Mouse (Mus musculus) embryonic stem cell, embryonic (primary cell): ENCODE results near the gene Shb.

Source experiments
- CTCF ChIA-PET, 4 experiments: fragments of 300-600 bp in 2 of 4; fragments of 350-600 bp in 2 of 4; sonication (Branson Sonifier 250); formaldehyde crosslinking; loops; one replicate each; lab custom pipeline; 2022; ENCODE audit warnings: inconsistent platforms in 2 of 4; lab: Charles Lee
- POLR2A ChIA-PET, 4 experiments: fragments of 300-600 bp in 2 of 4; fragments of 350-600 bp in 2 of 4; sonication (Branson Sonifier 250); formaldehyde crosslinking; loops; one replicate each; lab custom pipeline; 2022; ENCODE audit warnings: antibody characterized with exemption in 4 of 4, inconsistent platforms in 1 of 4; lab: Charles Lee

Shb gene

DNA sequence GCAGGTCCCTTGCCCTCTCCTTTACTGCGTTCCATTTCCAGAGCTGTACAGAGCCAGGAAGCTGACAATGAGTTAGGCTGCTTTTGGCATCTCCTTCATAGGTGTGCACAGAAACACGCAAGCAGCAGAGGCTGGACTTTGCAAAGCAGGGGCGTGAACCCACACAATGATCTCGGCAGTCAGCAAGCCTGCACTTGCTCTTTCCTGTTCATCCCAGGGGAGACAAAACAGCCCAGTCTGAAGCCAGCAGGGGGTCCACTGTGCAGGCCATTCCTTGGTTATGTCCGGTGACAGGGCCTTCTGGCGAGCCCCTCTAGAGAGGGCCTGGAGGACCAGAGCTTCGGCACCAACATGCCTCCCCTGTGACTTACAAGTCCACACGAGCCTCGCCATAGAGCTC is 67.3 kb downstream of the Shb start:
- ChIA-PET CTCF (interaction anchor here in 2 of 4 experiments (0.6 kb wide), 2 partner anchors 28 to 352 kb away, joined by 4 to 5 read pairs; no protein-coding TSS in a partner anchor), POLR2A (interaction anchor here in 3 of 4 experiments (0.7 to 3.6 kb wide), 12 partner anchors 10 to 145 kb away, joined by 3 to 13 read pairs (median 4); no protein-coding TSS in a partner anchor)

GRCm38 (mm10) chr4:45464528-45464927 is 67.7 kb downstream of the Shb start:
- ChIA-PET POLR2A (interaction anchor here in 2 of 4 experiments (0.6 to 3.6 kb wide), 15 partner anchors 10 to 146 kb away, joined by 3 to 13 read pairs (median 4); no protein-coding TSS in a partner anchor), CTCF (interaction anchor here in 2 of 4 experiments (0.6 kb wide), 3 partner anchors 28 to 353 kb away, joined by 3 to 5 read pairs (median 4); no protein-coding TSS in a partner anchor)

- ChIA-PET CTCF (interaction anchor here in 1 of 4 experiments (0.6 kb wide), 2 partner anchors 29 to 46 kb away, joined by 3 to 5 read pairs; no protein-coding TSS in a partner anchor), POLR2A (interaction anchor here in 2 of 4 experiments (0.6 to 3.6 kb wide), 17 partner anchors 10 to 146 kb away, joined by 3 to 13 read pairs (median 4); no protein-coding TSS in a partner anchor)
Measured at GRCm38 (mm10) chr4:45464123-45464522, 68.1 kb downstream of the Shb start.

DNA sequence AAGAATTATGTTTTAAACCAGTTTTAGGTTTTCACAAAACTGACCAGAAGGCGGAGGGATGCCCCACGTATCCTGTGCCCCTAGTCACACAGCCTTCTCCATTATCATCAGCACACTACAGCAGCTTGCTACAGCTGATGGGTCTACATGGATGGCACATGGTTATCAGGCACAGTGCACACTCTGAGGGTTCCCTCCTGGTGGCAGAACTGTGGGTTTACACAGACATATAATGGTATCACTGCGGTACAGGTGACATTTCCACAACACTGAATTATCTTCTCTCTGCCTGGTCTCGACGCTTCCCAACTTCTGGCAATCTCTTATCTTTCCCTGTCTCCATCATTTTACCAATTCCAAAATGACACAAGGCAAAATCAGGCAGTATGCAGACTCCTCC is 69.6 kb downstream of the Shb start:
- CTCF ChIA-PET = interaction anchor here in 1 of 4 experiments (0.6 kb wide), 1 partner anchor 160 kb away, joined by 3 read pairs; no protein-coding TSS in a partner anchor

GRCm38 (mm10) chr4:45461661-45462060 is 70.6 kb downstream of the Shb start:
- CTCF ChIA-PET = no interaction called here
- POLR2A ChIA-PET = interaction anchor here in 2 of 4 experiments (0.6 to 1.8 kb wide), 2 partner anchors 29 to 801 kb away, joined by 3 to 6 read pairs; no protein-coding TSS in a partner anchor

More for the DNA sequence above, 69.6 kb downstream of the Shb start:
- POLR2A ChIA-PET = interaction anchor here in 1 of 4 experiments (0.9 kb wide), 2 partner anchors 17 to 348 kb away, joined by 3 to 4 read pairs; no protein-coding TSS in a partner anchor

DNA sequence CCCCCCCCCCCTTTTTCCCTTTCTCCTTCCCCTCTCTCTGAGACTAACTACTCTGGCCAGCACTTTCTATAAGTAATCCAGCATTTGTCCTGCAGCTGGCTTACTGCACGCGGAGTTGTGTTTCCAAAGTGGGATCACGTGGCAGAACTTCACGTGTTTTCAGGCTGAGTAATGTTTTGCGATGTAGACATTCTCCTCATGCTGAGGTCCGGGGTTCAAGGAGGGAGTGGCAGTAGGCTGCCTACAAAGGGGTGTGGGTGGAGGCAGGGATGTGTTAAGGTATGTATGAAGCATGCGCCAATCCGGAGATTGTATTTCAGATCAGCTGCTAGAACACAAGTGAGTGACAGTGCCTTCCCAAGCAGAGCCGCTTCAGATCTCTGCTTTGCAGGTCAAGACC is 72.9 kb downstream of the Shb start:
- CTCF ChIA-PET = interaction anchor here in 2 of 4 experiments (0.6 to 1.3 kb wide), 4 partner anchors 41 to 312 kb away, joined by 3 to 5 read pairs (median 4); no protein-coding TSS in a partner anchor
- POLR2A ChIA-PET = interaction anchor here in 2 of 4 experiments (1.0 to 1.9 kb wide), 7 partner anchors 9 to 35 kb away, joined by 3 to 7 read pairs (median 5); no protein-coding TSS in a partner anchor

DNA sequence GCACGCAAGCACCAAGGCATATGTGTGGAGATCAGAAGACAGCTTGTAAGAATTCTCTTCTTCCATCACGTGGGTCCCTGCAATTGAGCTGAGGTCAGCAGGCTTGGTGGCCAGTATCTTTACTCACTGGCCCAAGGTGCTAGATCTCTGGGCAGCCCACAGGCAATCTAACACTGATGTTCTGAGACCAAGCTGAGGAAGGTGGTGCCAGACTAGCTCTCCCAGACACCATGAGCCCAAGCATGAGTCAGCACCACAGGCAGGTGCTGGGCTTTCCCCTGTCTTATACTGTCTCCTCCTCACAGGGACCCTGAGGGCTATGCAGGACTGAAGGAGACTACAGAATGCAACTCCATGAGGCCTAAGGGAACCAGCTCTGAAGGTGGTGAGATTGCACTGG is 74.7 kb downstream of the Shb start:
- CTCF ChIA-PET = no interaction called here
- POLR2A ChIA-PET = interaction anchor here in 2 of 4 experiments (0.5 to 2.0 kb wide), 13 partner anchors 9 to 993 kb away, joined by 3 to 7 read pairs (median 3); no protein-coding TSS in a partner anchor

DNA sequence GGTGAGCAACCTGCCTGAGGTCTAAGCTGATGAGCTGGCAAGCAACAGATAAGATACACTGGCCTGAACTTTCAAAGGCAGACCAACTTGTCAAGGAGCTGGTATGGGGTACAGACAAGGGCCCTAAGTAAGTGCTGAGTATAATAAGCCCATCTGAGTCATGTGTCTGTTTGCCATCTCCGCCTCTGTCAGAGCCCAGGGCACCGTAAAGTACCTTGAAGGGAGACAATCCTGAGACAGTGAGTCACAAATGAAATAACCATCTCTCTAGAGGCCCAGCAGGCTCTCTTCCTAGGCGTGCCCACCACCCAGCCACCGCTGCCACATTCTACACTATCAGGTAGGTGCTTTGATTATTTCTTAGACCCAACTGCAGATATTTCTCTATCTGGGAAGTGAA is 77.3 kb downstream of the Shb start:
- POLR2A ChIA-PET = interaction anchor here in 1 of 4 experiments (1.0 to 2.9 kb wide), 4 partner anchors 11 to 37 kb away, joined by 4 to 13 read pairs (median 4); no protein-coding TSS in a partner anchor

GRCm38 (mm10) chr4:45453271-45453851 is 78.9 kb downstream of the Shb start:
- POLR2A ChIA-PET = interaction anchor here in 2 of 4 experiments (0.8 to 2.9 kb wide), 10 partner anchors 10 to 37 kb away, joined by 3 to 13 read pairs (median 4); no protein-coding TSS in a partner anchor
- CTCF ChIA-PET = interaction anchor here in 1 of 4 experiments (1.7 kb wide), 1 partner anchor 27 kb away, joined by 5 read pairs; no protein-coding TSS in a partner anchor

More for the DNA sequence above, 77.3 kb downstream of the Shb start:
- CTCF ChIA-PET = no interaction called here

DNA sequence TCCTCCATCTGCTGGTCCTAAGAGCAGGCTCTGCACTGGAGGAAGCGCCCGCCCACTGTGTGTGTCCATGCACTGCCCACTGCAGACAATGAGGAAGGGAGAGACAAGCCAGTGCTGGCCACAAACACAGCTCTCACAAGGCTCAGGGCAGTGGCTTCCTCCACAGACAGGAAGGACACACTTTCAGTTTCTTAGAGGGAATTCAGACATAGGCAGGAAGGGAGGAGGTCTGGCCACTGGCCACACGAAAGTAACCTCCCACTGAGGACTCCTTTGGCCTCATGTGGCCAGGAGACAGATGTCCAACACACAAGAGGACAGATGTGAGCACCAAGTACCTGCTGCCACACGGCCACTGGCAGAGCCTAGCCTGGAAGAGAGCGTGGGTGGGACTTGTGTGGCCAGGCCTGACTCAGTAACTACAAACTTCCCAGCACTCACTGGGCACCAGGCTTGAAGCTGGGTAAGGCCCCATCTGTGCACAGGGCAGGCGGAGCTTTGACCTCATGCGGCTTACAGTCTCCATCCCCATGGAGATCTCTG is 79.6 kb downstream of the Shb start:
- ChIA-PET POLR2A (interaction anchor here in 2 of 4 experiments (0.8 to 2.9 kb wide), 6 partner anchors 9 to 38 kb away, joined by 3 to 13 read pairs (median 4); no protein-coding TSS in a partner anchor), CTCF (no interaction called here)

GRCm38 (mm10) chr4:45449012-45449411 is 83.3 kb downstream of the Shb start:
- ChIA-PET POLR2A (interaction anchor here in 2 of 4 experiments (0.7 to 1.1 kb wide), 5 partner anchors 9 to 16 kb away, joined by 3 read pairs; no protein-coding TSS in a partner anchor), CTCF (interaction anchor here in 2 of 4 experiments (0.6 to 1.3 kb wide), 2 partner anchors 34 to 159 kb away, joined by 3 to 7 read pairs; no protein-coding TSS in a partner anchor)

- ChIA-PET POLR2A (interaction anchor here in 2 of 4 experiments (0.5 to 1.1 kb wide), 6 partner anchors 9 to 371 kb away, joined by 3 to 5 read pairs (median 3); no protein-coding TSS in a partner anchor), CTCF (interaction anchor here in 2 of 4 experiments (0.6 to 1.3 kb wide), 3 partner anchors 35 to 159 kb away, joined by 3 to 7 read pairs (median 3); no protein-coding TSS in a partner anchor)
Measured at GRCm38 (mm10) chr4:45448481-45448880, 83.8 kb downstream of the Shb start.

GRCm38 (mm10) chr4:45447196-45447595 is 85.1 kb downstream of the Shb start:
- POLR2A ChIA-PET = interaction anchor here in 1 of 4 experiments (0.7 kb wide), 1 partner anchor 43 kb away, joined by 3 read pairs; no protein-coding TSS in a partner anchor

GRCm38 (mm10) chr4:45445235-45445634 is 87.0 kb downstream of the Shb start:
- POLR2A ChIA-PET = interaction anchor here in 2 of 4 experiments (0.6 to 0.9 kb wide), 4 partner anchors 9 to 180 kb away, joined by 3 to 7 read pairs (median 4); partner anchors contain the start of gene Slc25a51 (in 1 of the 2)

More at GRCm38 (mm10) chr4:45447196-45447595, 85.1 kb downstream of the Shb start:
- CTCF ChIA-PET = interaction anchor here in 1 of 4 experiments (0.6 kb wide), 1 partner anchor 1086 kb away, joined by 3 read pairs; no protein-coding TSS in a partner anchor

GRCm38 (mm10) chr4:45444813-45445212 is 87.5 kb downstream of the Shb start:
- CTCF ChIA-PET = interaction anchor here in 1 of 4 experiments (0.7 kb wide), 1 partner anchor 9 kb away, joined by 4 read pairs; no protein-coding TSS in a partner anchor

More at GRCm38 (mm10) chr4:45445235-45445634, 87.0 kb downstream of the Shb start:
- CTCF ChIA-PET = interaction anchor here in 2 of 4 experiments (0.5 to 0.7 kb wide), 2 partner anchors 9 to 1781 kb away, joined by 4 read pairs; no protein-coding TSS in a partner anchor

DNA sequence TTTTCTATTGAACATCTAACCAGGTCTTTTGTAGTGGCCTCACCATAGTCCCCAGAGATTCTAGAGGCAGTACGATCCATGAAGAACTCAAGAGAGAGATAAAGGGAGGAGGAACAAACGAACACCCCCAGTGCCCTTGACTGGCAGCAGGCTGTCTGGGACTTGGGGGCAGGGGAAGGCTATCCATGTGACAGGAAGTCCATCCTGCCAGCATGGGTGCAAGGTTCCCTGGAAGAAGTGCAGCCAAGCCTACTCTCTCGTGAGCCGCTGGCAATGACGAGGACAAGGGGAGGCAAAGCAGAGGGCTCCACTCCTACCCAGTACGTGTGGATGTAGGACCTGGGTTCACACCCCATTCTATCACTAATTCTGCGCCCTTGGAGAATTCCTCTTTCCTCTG is 88.6 kb downstream of the Shb start:
- CTCF ChIA-PET = no interaction called here
- POLR2A ChIA-PET = interaction anchor here in 1 of 4 experiments (0.8 kb wide), 1 partner anchor 9 kb away, joined by 3 read pairs; no protein-coding TSS in a partner anchor

More at GRCm38 (mm10) chr4:45444813-45445212, 87.5 kb downstream of the Shb start:
- POLR2A ChIA-PET = interaction anchor here in 2 of 4 experiments (0.6 to 0.7 kb wide), 3 partner anchors 9 to 180 kb away, joined by 4 to 7 read pairs (median 5); partner anchors contain the start of gene Slc25a51 (in 1 of the 2)

GRCm38 (mm10) chr4:45442237-45442636 is 90.0 kb downstream of the Shb start:
- ChIA-PET POLR2A (no interaction called here), CTCF (interaction anchor here in 1 of 4 experiments (0.6 kb wide), 1 partner anchor 598 kb away, joined by 5 read pairs; no protein-coding TSS in a partner anchor)
